Mouse (Mus musculus): ENCODE results near the gene Poc1b.
"Not testable (repeated sequence)": the region's sequence is repeated elsewhere in the genome, so short reads cannot be mapped to it uniquely, and the experiment has no call there.

Poc1b gene

DNA sequence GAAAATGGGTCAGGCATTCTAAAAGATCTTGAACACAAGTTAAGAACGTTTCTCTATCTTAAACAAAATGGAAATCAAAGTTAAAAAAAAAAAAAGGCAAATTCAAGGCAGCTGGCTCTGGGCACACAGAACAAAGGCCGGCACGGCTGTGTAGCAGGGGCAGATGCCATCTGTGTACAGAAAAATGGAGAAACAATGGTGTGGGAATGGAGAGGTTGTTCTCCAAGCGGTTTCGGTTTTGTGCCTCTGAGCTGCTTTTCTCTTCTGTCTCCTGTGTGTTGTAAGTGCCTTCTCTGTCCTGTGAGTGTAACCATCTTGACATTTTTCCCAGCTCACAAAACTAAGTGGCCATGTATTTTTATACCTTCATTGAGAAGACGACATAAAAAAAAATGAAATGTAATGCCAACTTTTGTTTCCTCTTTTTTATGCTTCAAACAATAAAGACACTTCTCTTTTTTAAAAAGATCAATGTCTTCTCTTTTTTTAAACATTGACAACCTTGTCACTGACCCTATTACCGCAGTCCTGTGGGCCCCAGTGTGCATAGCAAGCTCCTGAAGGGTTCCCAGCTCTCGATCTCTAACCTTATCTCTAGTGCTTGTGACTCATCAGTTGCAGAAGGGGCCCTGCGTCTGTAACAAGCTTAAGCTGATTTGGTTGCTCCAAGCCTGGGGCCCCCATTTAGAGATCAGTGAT is 90.9 kb downstream of the Poc1b start:
- DNase-seq, result no peak

DNA sequence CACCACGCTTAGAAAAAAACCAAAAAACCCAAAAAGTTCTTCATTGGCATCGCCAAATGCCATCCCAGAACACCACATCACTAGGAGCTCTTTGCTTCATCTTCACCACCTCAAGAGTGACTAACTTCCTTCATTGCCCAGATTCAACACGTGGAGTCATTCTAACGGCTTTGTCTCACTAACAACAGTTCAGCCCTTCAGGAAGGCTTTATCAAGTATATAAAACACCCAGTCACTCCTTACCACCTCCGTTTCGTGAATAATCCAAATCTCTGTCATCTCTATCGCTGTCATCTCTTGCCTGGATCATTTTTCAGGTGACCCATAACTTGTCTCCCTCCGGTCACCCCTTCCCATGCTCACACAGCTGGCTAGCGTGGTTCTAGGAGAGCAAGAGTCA is 92.1 kb downstream of the Poc1b start:
- DNase-seq, result no peak

- DNase-seq, result no peak
These were observed 94.1 kb downstream of the Poc1b start for GRCm38 (mm10) chr10:99200944-99201343.

GRCm38 (mm10) chr10:99201786-99202185 is 95.0 kb downstream of the Poc1b start:
- no peak for DNase-seq

GRCm38 (mm10) chr10:99202363-99202762 is 95.5 kb downstream of the Poc1b start:
- no peak for DNase-seq

GRCm38 (mm10) chr10:99203163-99203562 is 96.3 kb downstream of the Poc1b start:
- no peak for DNase-seq

GRCm38 (mm10) chr10:99203577-99204487 is 97.0 kb downstream of the Poc1b start:
- DNase-seq, result no peak

DNA sequence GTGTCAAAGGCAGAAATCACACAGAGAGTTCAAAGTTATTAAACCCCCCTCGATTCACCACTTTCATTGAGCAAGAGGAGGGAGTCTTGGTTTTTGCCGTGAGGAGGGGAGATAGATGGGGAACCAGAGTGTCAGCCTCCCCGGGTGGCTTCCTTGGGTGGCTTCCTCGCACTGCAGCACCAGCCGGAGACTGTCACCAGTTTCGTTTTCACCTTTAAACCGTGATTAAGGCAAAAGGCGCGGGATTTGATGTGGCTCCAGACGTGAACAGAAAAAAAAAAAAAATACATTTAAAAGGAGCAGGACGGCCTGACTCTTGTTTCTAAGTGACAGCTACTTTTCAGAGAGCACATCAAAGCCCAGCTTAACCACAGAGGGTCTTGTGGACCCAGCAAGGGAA is 97.7 kb downstream of the Poc1b start:
- DNase-seq, result no peak

- DNase-seq, result no peak
These were observed 100.3 kb downstream of the Poc1b start for GRCm38 (mm10) chr10:99207121-99207520.

GRCm38 (mm10) chr10:99209146-99209800 is 102.4 kb downstream of the Poc1b start:
- DNase-seq, result no peak

DNA sequence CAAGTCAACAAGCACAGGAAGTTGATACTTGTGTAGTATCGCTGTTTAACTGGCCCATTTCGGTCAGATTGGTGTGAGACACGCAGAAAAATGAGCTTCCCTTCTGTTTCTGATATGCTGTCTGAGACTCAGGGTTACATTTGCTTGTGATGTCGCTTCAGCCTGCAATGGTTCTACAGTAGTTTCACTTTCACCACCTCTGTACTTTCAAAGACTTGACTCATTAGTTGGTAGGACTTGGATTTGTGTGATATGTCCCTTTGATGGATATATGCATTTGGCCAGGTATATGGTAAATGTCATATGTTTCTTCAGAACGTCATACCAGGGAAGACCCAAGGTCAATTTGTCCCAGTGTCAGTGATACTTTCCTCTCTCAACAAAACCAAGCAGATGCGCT is 104.2 kb downstream of the Poc1b start:
- DNase-seq, result no peak

- DNase-seq, result no peak
These were observed 104.8 kb downstream of the Poc1b start for GRCm38 (mm10) chr10:99211503-99212265.

GRCm38 (mm10) chr10:99214421-99215299 is 107.8 kb downstream of the Poc1b start:
- no peak for DNase-seq

DNA sequence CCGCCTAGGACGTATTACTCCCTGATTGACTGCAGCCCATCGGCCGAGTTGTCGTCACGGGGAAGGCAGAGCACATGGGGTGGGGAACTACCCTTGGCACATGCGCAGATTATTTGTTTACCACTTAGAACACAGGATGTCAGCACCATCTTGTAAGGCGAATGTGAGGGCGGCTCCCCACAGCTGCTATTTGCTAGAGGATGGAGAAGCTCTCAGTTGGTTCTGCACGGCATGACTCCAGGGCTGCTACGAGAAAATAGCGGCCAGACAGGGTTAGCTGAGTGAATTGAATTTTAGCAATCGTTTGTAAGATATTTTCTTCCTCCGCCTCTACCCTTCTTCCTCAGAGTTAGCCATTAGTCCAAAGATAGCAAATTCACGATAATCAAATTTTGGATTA is 109.7 kb downstream of the Poc1b start:
- DNase-seq, result not testable (repeated sequence)

- no peak for DNase-seq
These were observed 114.7 kb downstream of the Poc1b start for GRCm38 (mm10) chr10:99221540-99221939.

DNA sequence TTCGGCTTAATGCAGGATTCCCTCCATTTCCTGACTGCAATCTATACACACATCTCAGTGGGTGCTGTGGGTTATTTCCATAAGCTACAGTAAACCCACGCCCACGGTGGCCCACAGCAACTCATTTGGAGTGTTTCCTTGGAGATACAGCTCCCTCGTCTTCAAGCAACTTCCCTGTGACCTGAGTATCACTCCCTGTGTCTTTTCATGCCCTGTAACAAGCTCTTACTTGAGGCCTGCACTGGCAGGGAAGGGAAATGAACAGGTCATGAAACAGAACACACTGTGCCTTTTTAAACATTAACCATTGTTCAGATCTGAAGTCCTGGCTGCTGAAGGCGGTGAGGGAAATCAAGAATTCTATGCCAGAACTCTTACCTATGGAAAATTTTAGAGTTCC is 115.9 kb downstream of the Poc1b start:
- DNase-seq, result no peak

GRCm38 (mm10) chr10:99224218-99224617 is 117.4 kb downstream of the Poc1b start:
- no peak for DNase-seq

DNA sequence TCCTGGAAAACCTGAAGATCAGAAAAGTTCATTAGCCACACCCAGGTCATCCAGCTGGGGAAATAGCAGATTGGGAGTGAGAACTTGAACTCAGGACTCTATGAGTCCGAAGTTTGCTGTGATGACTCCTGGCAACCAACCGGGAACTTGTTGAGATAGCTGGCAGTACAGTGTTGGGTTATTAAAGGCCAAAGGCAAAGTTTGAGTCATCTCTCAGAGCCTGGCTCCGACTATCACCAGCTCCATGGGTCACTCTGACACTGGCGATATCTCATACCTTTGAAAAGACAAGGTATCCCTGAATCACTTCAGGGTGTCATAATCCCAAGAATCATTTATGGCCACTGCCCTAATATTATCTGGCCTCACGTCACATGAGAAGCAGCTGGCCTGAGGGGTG is 119.9 kb downstream of the Poc1b start:
- no peak for DNase-seq

DNA sequence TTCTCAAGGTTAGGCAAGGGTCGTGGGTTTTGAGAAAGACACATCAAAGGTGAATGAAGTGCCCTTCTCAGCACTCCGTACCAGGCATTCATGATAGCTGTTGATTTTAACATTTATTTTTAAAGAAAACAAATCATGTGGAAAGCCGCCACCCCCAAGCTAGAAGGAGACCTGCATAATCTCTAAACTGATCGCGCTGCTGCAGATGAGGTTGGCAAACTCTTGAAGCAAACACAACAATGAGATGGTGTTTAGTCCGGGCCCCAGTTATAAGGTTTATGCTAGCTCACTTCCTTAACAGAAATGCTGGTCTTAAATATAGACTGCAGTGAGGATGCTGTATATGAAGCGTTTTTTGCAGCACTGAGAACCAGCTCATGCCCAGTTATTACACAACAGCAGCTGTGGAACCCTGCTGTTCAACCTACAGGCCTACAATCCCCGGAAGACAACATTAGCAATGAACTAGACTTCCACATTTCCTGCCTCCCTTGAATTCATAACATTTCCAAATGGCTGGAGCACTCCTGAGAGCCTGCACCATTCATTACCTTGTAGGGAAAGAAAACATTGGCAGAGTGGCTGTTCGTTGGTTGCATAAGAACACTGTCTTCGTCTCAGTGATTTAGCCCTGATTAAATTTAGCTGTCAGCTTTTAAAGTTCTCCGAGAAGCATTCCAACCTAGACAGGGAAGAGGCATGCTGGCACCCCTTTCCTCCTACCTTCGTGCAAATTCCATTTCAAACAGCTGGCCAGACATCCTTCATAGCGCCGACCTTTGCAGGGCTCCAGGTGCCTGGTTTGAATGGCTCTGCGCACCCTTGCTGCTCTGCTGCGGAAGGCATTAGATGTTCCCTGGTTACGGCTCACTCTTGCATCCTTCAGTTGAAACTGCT is 121.4 kb downstream of the Poc1b start:
- no peak for DNase-seq

GRCm38 (mm10) chr10:99229031-99229684 is 122.3 kb downstream of the Poc1b start:
- DNase-seq, result no peak
